Mouse (Mus musculus) 3134 (cell line): Measurements from ENCODE around the gene 1700001K19Rik.
"Not testable (repeated sequence)": the region's sequence is repeated elsewhere in the genome, so short reads cannot be mapped to it uniquely, and the experiment has no call there.

Experiments used
- DNase-seq: peaks from one replicate; pipeline ENCODE4 v3.0.0-alpha.2; 2011; ENCODE audit warnings: low spot score; ENCODE audit not compliant: insufficient read length; ENCODE audit errors: extremely low read depth

Gene 1700001K19Rik

GRCm38 (mm10) chr12:110682561-110683299 lies at the start of gene 1700001K19Rik:
TSS of gene 1700001K19Rik (minus strand) at chr12:110682619.
- no peak for DNase-seq

DNA sequence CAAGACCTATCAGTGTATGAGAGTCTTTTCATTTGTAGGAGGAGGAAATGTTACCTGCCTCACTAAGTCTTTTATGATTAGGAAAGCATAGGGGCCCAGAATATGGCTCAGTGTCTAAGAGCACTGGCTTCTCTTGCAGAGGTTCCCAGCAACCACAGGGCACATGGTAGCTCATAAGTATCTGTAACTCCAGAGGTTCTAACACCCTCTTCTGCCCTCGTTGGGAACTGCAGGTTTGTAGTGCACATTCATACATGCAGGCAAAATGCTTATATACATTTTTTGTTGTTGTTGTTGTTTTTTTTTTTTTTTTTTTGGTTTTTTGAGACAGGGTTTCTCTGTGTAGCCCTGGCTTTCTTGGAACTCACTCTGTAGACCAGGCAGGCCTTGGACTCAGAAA lies 44.0 kb upstream of the 1700001K19Rik start:
- DNase-seq, result no peak

GRCm38 (mm10) chr12:110725489-110725888 lies 43.1 kb upstream of the 1700001K19Rik start:
- peak; percentile 66 for DNase-seq

GRCm38 (mm10) chr12:110725051-110725450 lies 42.6 kb upstream of the 1700001K19Rik start:
- DNase-seq, result no peak

DNA sequence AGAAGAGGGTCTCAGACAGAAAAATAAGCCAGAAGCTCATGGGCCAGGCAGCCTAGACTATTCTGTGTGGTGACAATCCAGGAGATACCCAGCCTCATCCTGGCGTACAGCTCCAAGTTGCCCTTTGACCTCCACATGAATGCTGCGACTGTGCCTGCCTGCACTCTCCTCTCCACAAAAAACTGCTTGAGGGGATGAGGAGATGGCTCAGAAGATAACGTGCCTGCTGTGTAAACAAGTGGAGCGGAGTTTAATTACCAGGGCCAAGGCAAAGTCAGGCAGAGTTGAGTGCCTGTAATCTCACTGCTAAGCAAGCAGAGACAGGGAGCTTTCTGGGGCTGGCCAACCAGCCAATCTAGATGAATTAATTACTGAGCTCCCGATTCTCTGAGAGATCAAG lies 33.6 kb upstream of the 1700001K19Rik start:
- no peak for DNase-seq

- DNase-seq, result no peak
Observed at GRCm38 (mm10) chr12:110714215-110714614, 31.8 kb upstream of the 1700001K19Rik start.

DNA sequence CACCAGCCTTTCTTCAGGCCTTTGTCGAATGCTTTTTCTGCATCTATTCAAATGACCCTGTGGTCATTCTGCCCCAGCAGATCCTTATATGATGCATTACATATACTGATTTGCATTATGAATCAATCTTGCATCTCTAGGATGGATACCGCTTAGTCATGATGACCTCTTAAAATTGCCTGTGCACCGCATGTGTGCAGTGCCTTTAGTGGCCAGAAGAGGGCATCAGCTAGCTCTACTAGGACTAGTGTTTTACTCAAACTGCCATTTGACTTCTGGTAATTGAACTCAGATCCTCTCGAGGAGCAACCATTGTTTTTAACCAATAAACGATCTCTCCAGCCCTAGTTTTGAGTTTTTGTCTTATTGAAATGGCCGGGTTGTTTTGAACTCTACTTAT lies 31.4 kb upstream of the 1700001K19Rik start:
- no peak for DNase-seq

- DNase-seq, result no peak
Observed at GRCm38 (mm10) chr12:110711270-110711669, 28.9 kb upstream of the 1700001K19Rik start.

DNA sequence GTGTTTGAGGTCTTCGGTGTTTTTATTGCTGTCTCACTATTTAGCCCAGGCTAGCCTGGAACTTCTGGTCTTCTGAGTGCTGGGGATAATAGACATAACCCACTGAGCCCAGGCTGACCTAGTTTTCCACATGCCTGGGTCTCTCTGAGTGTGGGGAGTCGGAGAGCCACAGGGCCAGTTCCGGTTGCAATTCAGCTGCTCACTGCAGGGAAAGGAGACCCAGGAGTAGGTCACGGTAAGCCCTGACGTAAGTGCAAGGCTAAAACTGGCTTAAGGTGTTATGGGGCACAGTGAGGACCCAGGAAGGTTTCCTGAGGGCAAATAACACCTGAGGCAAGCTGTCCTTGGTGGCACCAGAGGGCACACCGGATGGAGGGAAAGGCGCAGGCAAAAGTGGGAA lies 25.0 kb upstream of the 1700001K19Rik start:
- no peak for DNase-seq

DNA sequence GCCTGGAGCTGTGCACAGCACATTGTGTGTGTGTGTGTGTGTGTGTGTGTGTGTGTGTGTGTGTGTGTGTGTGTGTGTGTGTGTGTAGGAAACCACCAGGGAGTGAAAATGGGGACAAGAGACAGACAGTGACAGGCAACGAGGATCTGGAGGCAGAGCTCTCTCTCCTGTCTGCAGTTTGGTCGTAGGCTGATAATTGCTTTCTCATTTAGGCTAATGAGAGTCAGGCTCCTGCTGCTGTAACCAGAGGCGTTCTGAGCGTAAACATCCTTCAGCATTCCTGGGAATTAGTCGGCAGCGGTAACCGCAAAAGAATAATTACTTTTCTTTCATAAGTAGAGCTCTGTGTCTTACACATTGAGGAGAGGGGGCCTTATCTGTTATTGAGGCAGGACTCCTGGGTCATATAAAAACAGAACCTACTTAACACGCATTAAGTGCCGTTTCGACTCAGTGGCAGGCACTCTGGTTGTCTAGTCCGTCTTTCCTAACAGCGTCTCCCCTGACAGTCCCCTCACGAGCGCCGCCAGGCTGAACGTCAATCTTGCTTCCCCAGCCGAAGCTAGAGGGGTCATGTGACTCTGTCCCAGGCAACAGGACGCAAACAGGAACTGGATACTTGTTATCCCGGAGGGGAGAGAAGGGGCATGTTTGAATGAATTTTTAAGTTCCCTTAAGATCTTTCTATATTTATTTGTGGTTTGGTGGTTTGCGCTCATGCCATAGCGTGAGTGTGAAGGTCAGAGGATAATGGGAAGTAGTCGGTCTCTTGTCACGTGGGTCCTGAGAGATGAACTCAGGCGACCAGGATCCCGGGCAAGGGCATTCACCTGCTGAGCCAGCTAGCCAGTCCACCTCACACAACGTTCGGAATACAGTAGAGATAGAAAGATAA lies 24.2 kb upstream of the 1700001K19Rik start:
- DNase-seq, result peak; percentile 60

- not testable (repeated sequence) for DNase-seq
Observed at GRCm38 (mm10) chr12:110705419-110705818, 23.0 kb upstream of the 1700001K19Rik start.

- no peak for DNase-seq
Observed at GRCm38 (mm10) chr12:110703682-110704081, 21.3 kb upstream of the 1700001K19Rik start.

DNA sequence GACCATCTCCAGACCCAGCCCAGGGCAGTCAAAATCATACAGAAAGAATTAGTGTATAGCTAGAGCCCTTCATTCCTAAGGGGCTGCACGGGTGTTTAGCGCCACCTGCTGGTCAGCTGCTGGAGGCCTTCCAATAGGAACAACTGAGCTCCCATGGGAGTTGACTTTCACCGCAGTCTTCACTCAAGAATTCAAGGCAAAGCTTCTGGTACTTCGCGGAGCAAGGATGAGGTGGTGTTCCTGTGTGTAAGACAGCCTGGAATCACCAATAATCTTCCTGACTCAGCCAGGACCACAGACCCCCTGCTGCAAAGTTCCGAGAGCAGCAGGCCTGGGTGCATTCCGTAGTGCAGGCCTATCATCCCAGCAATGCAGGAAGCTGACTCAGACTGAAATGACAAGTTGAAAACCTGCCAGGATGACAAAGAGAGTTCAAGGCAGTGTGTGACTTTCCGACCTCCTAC lies 20.6 kb upstream of the 1700001K19Rik start:
- peak; percentile 86 for DNase-seq

DNA sequence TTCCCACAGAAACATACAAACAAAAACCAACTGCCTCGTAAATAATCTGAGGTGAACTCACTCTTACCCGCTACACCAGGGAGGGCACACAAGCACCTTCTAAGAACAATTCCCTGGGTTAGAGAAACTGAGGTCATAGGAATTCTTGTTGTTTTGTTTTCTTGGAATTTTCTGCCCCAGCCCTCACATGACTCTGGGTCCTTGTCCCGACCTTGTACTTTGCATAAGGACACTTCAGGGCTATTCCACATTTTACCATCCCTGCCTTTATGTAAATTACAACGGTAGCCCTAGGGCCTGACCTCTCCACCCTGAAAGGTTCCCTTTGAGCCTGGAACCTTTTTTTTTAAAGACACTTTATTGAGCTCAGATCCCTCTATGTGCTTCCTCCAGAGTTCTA lies 20.1 kb upstream of the 1700001K19Rik start, which contains the start of gene Hsp90aa1:
TSS of gene Hsp90aa1 (minus strand) at position 173 of the 400 bp plus-strand sequence.
- no peak for DNase-seq

GRCm38 (mm10) chr12:110701363-110701762 lies 18.9 kb upstream of the 1700001K19Rik start:
- DNase-seq, result peak; percentile 71

GRCm38 (mm10) chr12:110700730-110701129 lies 18.3 kb upstream of the 1700001K19Rik start:
- DNase-seq, result no peak

- DNase-seq, result no peak
Observed at GRCm38 (mm10) chr12:110699171-110699547, 16.7 kb upstream of the 1700001K19Rik start.

DNA sequence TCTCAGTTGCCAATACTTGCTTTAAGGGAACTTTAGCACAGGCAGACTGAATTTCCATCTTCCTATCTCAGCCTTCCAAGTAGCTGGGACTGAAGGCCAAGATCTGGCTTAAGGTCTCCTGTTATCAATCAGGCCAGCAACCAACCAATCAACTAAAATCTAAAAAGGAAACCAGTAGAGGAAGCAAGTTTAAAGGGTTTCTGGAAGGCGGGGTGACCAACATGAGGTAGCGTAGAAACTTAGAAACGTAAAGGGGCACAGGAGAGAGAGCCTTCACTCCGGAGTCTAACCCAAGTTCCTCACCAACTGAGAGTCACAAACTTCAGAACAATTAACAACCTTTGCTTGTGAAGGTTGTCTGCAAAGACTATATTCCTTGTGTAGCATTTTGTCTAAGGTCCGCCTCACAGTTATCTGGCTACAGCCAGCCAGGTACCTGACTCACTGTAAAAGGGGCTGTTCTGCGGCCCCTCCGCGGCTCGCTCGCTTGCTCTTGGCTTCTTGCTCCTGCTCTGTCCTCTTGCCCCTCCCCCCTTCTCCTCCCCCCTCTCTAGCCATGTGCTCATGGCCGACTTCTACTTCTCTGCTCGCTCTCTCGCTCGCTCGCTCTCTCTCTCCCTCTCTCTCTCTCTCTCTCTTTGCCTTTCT lies 16.2 kb upstream of the 1700001K19Rik start:
- no peak for DNase-seq

GRCm38 (mm10) chr12:110698080-110698479 lies 15.7 kb upstream of the 1700001K19Rik start:
- DNase-seq, result no peak

GRCm38 (mm10) chr12:110697457-110697856 lies 15.0 kb upstream of the 1700001K19Rik start:
- no peak for DNase-seq

- no peak for DNase-seq
Observed at GRCm38 (mm10) chr12:110696975-110697400, 14.6 kb upstream of the 1700001K19Rik start.
